Mouse (Mus musculus) cerebellum, postnatal 25 days (tissue): ENCODE results near the gene Ahcy.
"Not testable (repeated sequence)": the region's sequence is repeated elsewhere in the genome, so short reads cannot be mapped to it uniquely, and the experiment has no call there.

Source experiments
- DNase-seq, 2 experiments: peaks; one replicate each; pipeline ENCODE4 v3.0.0; 2021; ENCODE audit warnings: mixed read lengths in 2 of 2

The Ahcy gene

GRCm38 (mm10) chr2:155018251-155018755, 56.0 kb downstream of the Ahcy start, which contains the start of gene Gm14226:
TSS of gene Gm14226 (plus strand) at chr2:155018266.
- peak in 1 of 2 experiments; percentile 3 for DNase-seq

GRCm38 (mm10) chr2:155016751-155017150, 57.5 kb downstream of the Ahcy start:
- DNase-seq = not testable (repeated sequence)

DNA sequence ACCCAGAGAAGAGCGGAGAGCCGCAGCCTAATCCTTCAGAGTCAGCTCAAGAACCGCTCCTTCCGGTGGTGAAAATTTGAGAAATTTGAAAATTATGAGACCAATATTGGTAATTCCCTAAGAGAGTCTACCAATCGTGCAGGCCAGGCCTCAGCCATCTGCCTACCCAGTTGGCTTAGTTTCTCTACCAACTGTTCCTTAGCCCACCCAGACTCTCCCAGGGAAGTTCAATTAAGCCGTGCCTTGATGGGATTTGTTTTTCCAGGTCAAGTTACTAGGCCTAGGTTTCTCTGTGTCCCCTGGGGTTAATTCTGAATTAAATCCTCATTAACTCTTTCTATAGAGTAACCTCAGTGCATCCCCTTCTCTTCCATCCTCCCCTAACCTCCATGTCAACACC, 61.3 kb downstream of the Ahcy start:
- no peak for DNase-seq

DNA sequence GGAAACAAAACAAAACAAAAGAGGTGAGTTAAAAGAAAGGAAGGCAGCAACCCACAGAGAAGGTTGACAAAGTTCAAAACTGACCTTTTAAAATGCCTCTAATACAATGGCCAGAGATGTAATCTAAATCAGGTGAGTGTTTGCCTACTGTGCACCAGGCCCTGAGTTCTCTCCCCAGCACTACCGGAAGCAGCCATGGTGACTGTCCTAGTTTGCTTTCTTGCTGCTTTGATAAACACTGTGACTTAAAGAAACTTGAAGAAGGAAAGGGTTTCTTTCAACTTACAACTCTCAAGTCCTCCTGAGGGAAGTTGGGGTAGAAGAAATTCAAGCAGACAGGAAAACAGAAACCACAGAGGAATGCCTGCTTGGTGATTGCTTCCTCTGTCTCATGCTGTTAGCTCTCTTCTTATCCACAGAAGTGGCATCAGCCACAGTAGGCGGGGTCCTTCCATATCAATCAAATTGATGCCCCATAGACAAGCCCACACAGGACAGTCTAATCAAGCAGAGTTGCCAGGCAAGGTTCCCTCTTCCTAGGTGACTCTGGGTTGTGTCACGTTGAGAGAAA, 63.1 kb downstream of the Ahcy start:
- no peak for DNase-seq
